Mouse (Mus musculus) megakaryocyte, embryonic 14.5 days (primary cell): ENCODE data around the gene Adgrb3.

Experiments
- FLI1 ChIP-seq: IDR thresholded peaks from 2 replicates; pipeline ENCODE4 v1.6.1; 2012; ENCODE audit warnings: low read length, inconsistent platforms, mixed read lengths
- GATA1 ChIP-seq: IDR thresholded peaks from 3 replicates; pipeline ENCODE4 v1.6.1; 2012; ENCODE audit warnings: mixed read lengths, low read length, inconsistent platforms, borderline replicate concordance

DNA sequence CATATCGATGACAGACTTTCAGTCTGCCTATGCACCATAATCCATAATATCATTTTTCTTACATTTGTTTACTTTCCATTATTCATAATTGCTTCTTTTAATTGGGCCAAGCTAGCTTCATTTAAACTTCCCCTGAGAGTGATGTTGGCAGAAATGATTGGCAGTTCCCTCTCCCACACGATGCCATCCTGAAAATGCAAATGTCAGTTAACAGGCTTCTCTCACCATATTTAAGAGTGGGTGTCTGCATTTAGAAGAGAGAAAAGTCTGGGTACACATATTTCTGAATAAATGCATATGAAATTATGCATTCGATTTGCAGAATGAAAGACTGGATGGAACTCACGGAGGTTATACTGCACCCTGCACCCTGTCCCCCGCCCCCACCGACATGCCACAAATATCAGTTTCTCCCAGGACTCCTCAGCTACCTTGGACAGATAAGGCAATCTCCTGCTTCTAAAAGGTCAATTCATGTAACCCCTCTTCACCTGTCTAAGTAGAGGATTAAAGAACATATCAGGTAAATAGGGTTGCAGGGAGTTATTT is 130.7 kb downstream of the Adgrb3 start:
- TF ChIP-seq GATA1 (no peak), FLI1 (no peak)
